Mouse (Mus musculus) G1E (cell line): ENCODE results near the gene Tmprss11f.

Source experiments
- CTCF ChIP-seq: IDR thresholded peaks from 2 replicates; pipeline ENCODE4 v1.5.1; 2012; ENCODE audit warnings: low read depth, low read length, inconsistent platforms, mixed read lengths
- POLR2AphosphoS5 ChIP-seq: IDR thresholded peaks from 2 replicates; pipeline ENCODE4 v1.6.1; 2012; ENCODE audit warnings: low read depth, low read length, inconsistent platforms; ENCODE audit not compliant: insufficient replicate concordance

GRCm38 (mm10) chr5:86676262-86676661 is 44.0 kb upstream of the Tmprss11f start, which contains the start of gene Tmprss11b:
- TF ChIP-seq POLR2AphosphoS5 (no peak), CTCF (no peak)
